In the genomic region with DNA sequence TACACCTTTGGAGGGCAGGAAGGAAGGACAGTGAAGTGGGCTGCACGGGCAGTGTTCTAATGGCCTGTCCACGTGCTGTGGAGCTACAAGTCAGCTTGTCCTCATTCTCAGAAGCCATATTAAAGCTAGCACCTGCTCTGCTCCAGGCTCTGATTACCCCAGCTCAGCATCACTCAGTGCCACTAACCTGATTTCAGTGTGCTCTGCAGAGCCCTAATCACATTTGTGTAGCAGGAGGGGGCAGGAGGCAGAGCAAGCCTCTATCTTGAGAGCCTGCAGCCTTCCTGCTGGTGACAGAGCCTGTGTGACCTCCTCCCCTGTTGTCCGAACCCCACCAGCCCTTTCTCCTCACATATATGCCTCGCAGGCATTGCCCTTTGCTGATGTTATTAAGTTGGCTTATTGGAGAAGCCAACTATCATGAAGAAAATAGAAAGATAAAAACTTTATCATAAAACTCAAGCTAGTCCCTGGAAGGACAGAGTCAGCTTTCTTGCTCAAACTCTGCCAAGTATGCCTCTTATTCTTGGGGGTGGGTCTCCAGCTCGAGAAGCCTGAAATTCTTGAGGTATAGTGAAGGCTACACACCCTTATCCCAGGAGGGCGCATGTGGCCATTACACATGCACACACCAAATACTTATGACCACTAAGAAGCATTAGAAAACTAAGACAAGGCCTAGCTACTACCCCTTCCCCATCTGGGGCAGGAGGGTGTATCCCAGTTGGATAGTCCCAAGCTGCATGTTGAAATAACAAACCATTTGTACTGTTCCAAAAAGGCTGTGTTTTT, we compare ENCODE assay signal across 10 mouse cellular contexts. TPM values are rescaled to one million over a fixed set of nuclear protein-coding genes. Genes with fewer than 3 reads are reported as not detected.
DNase-seq lines count a peak whose midpoint lies in the region; ATAC-seq lines count a peak whose summit lies in the region.
"Had no signal": no experiment of that assay in that cellular context is flagged by ENCODE, and none has a peak within 500 bp of the region (broad histone marks: within the 10 kb centered on the region; RNA-seq: fewer than 3 reads in every experiment).

No protein-coding gene starts in this region.

- H3K27ac ChIP-seq in forebrain, embryonic 16.5 days (ENCODE audit: low read length): no peak overlapping the region
- no peak overlapping the region for H3K27ac ChIP-seq in forebrain, embryonic 15.5 days (replicated peaks)
- peak overlapping the region; percentile 73 for H3K27ac ChIP-seq in lung, embryonic 16.5 days (ENCODE audit: low read length)
- H3K27ac ChIP-seq in limb, embryonic 10.5 days: peak overlapping the region; percentile 70
- H3K27ac ChIP-seq in stomach, embryonic 16.5 days (ENCODE audit: low read length): peak overlapping the region; percentile 62

- WGBS in forebrain, embryonic 16.5 days: 66% methylated on average over 6 of the region's 6 CpGs
- 76% methylated on average over 6 of the region's 6 CpGs for WGBS in forebrain, embryonic 15.5 days
- 46% methylated on average over 6 of the region's 6 CpGs for WGBS in lung, embryonic 16.5 days
- 70% methylated on average over 6 of the region's 6 CpGs for WGBS in limb, embryonic 10.5 days
- WGBS in stomach, embryonic 16.5 days: 56% methylated on average over 6 of the region's 6 CpGs

- no peaks in the 10 kb centered on the region for H3K9me3 ChIP-seq in forebrain, embryonic 16.5 days (ENCODE audit: control insufficient read depth, low read length)
- H3K9me3 ChIP-seq in forebrain, embryonic 15.5 days: no peaks in the 10 kb centered on the region
- no peaks in the 10 kb centered on the region for H3K9me3 ChIP-seq in lung, embryonic 16.5 days (ENCODE audit: control insufficient read depth, low read length)
- H3K9me3 ChIP-seq in limb, embryonic 10.5 days (replicated peaks): no peaks in the 10 kb centered on the region
- no peaks in the 10 kb centered on the region for H3K9me3 ChIP-seq in stomach, embryonic 16.5 days (replicated peaks; ENCODE audit: control insufficient read depth, low read length)

- H3K4me3 ChIP-seq in forebrain, embryonic 16.5 days (replicated peaks; ENCODE audit: low read length): no peak overlapping the region
- no peak overlapping the region for H3K4me3 ChIP-seq in forebrain, embryonic 15.5 days
- H3K4me3 ChIP-seq in lung, embryonic 16.5 days (ENCODE audit: low read length): no peak overlapping the region
- no peak overlapping the region for H3K4me3 ChIP-seq in limb, embryonic 10.5 days
- H3K4me3 ChIP-seq in stomach, embryonic 16.5 days (replicated peaks; ENCODE audit: low read length): no peak overlapping the region

- no peak overlapping the region for H3K9ac ChIP-seq in forebrain, embryonic 16.5 days (replicated peaks; ENCODE audit: low read depth, low read length)
- H3K9ac ChIP-seq in forebrain, embryonic 15.5 days (replicated peaks): no peak overlapping the region
- 0 out of 2 replicates have a peak overlapping the region, but pooled peaks have one; percentile 29 for H3K9ac ChIP-seq in lung, embryonic 16.5 days (ENCODE audit: low read length)
- no peak overlapping the region for H3K9ac ChIP-seq in stomach, embryonic 16.5 days (ENCODE audit: low read length)

- H3K4me1 ChIP-seq in forebrain, embryonic 16.5 days (replicated peaks; ENCODE audit: control insufficient read depth, insufficient read depth, low read length): peaks cover 8% of the 10 kb centered on the region
- H3K4me1 ChIP-seq in forebrain, embryonic 15.5 days: peaks cover 16% of the 10 kb centered on the region
- peaks cover 45% of the 10 kb centered on the region for H3K4me1 ChIP-seq in lung, embryonic 16.5 days (replicated peaks; ENCODE audit: control insufficient read depth, insufficient read depth, low read length)
- peaks cover 41% of the 10 kb centered on the region for H3K4me1 ChIP-seq in limb, embryonic 10.5 days
- peaks cover 20% of the 10 kb centered on the region for H3K4me1 ChIP-seq in stomach, embryonic 16.5 days (ENCODE audit: control insufficient read depth, insufficient read depth, low read length)

- no peaks in the 10 kb centered on the region for H3K27me3 ChIP-seq in forebrain, embryonic 16.5 days (replicated peaks; ENCODE audit: control insufficient read depth, insufficient read depth, low read length)
- H3K27me3 ChIP-seq in forebrain, embryonic 15.5 days: no peaks in the 10 kb centered on the region
- no peaks in the 10 kb centered on the region for H3K27me3 ChIP-seq in lung, embryonic 16.5 days (ENCODE audit: control insufficient read depth, insufficient read depth, low read depth, low read length)
- no peaks in the 10 kb centered on the region for H3K27me3 ChIP-seq in limb, embryonic 10.5 days (ENCODE audit: low read depth, poor library complexity, severe bottlenecking)
- H3K27me3 ChIP-seq in stomach, embryonic 16.5 days (ENCODE audit: control insufficient read depth, insufficient read depth, low read length): no peaks in the 10 kb centered on the region

- no peaks in the 10 kb centered on the region for H3K36me3 ChIP-seq in forebrain, embryonic 16.5 days (ENCODE audit: control insufficient read depth, insufficient read depth)
- H3K36me3 ChIP-seq in forebrain, embryonic 15.5 days: no peaks in the 10 kb centered on the region
- H3K36me3 ChIP-seq in lung, embryonic 16.5 days (ENCODE audit: control insufficient read depth, insufficient read depth, low read length): no peaks in the 10 kb centered on the region
- H3K36me3 ChIP-seq in limb, embryonic 10.5 days: no peaks in the 10 kb centered on the region
- H3K36me3 ChIP-seq in stomach, embryonic 16.5 days (ENCODE audit: control insufficient read depth, insufficient read depth, low read length): no peaks in the 10 kb centered on the region

- 0 out of 2 replicates have a peak, but pooled peaks have one; percentile 27 for ATAC-seq in forebrain, embryonic 16.5 days
- no peak for ATAC-seq in forebrain, embryonic 15.5 days (replicated peaks)
- ATAC-seq in lung, embryonic 16.5 days (ENCODE audit: low read depth): peak; percentile 55
- no peak for ATAC-seq in stomach, embryonic 16.5 days (ENCODE audit: insufficient read depth, low FRiP score)
- ATAC-seq: activated CD4-positive, CD25-positive, alpha-beta regulatory T cell, adult 4 months; inflammation-experienced regulatory T-cells, adult 6 months had no signal

- H3K4me2 ChIP-seq in forebrain, embryonic 16.5 days (ENCODE audit: low read length): no peak overlapping the region
- H3K4me2 ChIP-seq in forebrain, embryonic 15.5 days (replicated peaks): no peak overlapping the region
- no peak overlapping the region for H3K4me2 ChIP-seq in lung, embryonic 16.5 days (ENCODE audit: low read depth, low read length)
- no peak overlapping the region for H3K4me2 ChIP-seq in stomach, embryonic 16.5 days (ENCODE audit: low read depth, low read length)

- DNase-seq in lung, postnatal 4 days: no peak
- DNase-seq in limb, embryonic 10.5 days (ENCODE audit: low spot score): no peak
- no peak for DNase-seq in kidney, postnatal 4 days
- no peak for DNase-seq in adrenal gland, adult 18-20 months (ENCODE audit: low spot score in 2 of 2)

RNA-seq across cellular contexts. Expression of gene Fignl1, which starts 41.9 kb away (rescaled TPM):
- polyA plus RNA-seq in forebrain, embryonic 16.5 days (2015; fragmentation: Nextera tagmentation; extraction: Ambion mirVana): 25.5 and 28.6 TPM in 2 replicates
- polyA plus RNA-seq in forebrain, embryonic 15.5 days (2015; fragmentation: Nextera tagmentation; extraction: Ambion mirVana): 26.1 and 29.9 TPM in 2 replicates
- 76.6 and 79.4 TPM in 2 replicates for polyA plus RNA-seq in lung, embryonic 16.5 days (2015; fragmentation: Nextera tagmentation; extraction: Ambion mirVana)
- 101 and 110 TPM in 2 replicates for polyA plus RNA-seq in limb, embryonic 10.5 days (2016; fragmentation: Nextera tagmentation; extraction: Ambion mirVana)
- polyA plus RNA-seq in stomach, embryonic 16.5 days (2015; fragmentation: Nextera tagmentation; extraction: Ambion mirVana): 47.3 and 50.1 TPM in 2 replicates
- total RNA-seq in adrenal gland, adult 18-20 months (2021): 1 to 10 TPM; 1.3 TPM

RNA-seq across cellular contexts. Expression of gene Ddc, which starts 47.3 kb away (rescaled TPM):
- polyA plus RNA-seq in forebrain, embryonic 16.5 days (2015; fragmentation: Nextera tagmentation; extraction: Ambion mirVana): 3.2 and 4.4 TPM in 2 replicates
- polyA plus RNA-seq in forebrain, embryonic 15.5 days (2015; fragmentation: Nextera tagmentation; extraction: Ambion mirVana): 3.2 and 6.9 TPM in 2 replicates
- 15.9 and 17.7 TPM in 2 replicates for polyA plus RNA-seq in lung, embryonic 16.5 days (2015; fragmentation: Nextera tagmentation; extraction: Ambion mirVana)
- 5.5 and 6.2 TPM in 2 replicates for polyA plus RNA-seq in limb, embryonic 10.5 days (2016; fragmentation: Nextera tagmentation; extraction: Ambion mirVana)
- 48.7 and 49.1 TPM in 2 replicates for polyA plus RNA-seq in stomach, embryonic 16.5 days (2015; fragmentation: Nextera tagmentation; extraction: Ambion mirVana)
- total RNA-seq in adrenal gland, adult 18-20 months (2021): 10 to 100 TPM; 60.8 to 74.0 TPM

Comparison
In these comparisons a context has a peak if more than half of its experiments do, and no peak if none do; other contexts are left out.
1. ATAC-seq: peak in forebrain, embryonic 16.5 days (single experiment) and lung, embryonic 16.5 days (single experiment); none in forebrain, embryonic 15.5 days (single experiment) and stomach, embryonic 16.5 days (single experiment).
2. H3K27ac ChIP-seq: peak in lung, embryonic 16.5 days (single experiment), limb, embryonic 10.5 days (single experiment) and stomach, embryonic 16.5 days (single experiment); none in forebrain, embryonic 16.5 days (single experiment) and forebrain, embryonic 15.5 days (single experiment).